Mouse (Mus musculus): ENCODE data around the gene Nme7. TPM values are rescaled to one million over a fixed set of nuclear protein-coding genes. Genes with fewer than 3 reads are reported as not detected.

Nme7 gene
- polyA plus RNA-seq, 1 experiment from 2014 or later = 40.5 TPM

DNA sequence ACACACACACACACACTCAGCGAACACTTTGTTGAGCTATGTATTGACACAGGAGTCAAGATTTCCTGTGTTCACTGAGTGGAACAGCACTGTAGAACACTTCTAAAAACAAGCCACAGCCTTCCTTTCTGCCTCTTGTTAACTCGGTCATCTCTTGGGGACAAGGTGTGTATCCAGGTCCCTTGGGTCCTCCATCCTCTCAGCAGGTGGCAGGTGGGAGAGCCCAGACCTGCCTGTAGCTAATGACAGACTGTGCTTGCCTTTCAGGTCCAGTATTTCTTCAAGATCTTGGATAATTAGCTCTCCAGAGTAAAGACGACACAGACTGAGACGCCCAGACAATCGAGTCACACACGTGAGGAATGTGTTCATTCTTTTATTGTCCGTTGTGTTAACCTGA is 132.8 kb downstream of the Nme7 start:
- no peak overlapping the region for H3K9ac ChIP-seq (ENCODE audit: low read length)
- no peaks in the 10 kb centered on the region for H3K9me3 ChIP-seq (ENCODE audit: control insufficient read depth, low read length)
- 89% methylated on average over 7 of the region's 7 CpGs for WGBS
- no peaks in the 10 kb centered on the region for H3K27me3 ChIP-seq (ENCODE audit: control insufficient read depth, insufficient read depth, low read length)
- no peak overlapping the region for H3K27ac ChIP-seq (ENCODE audit: low read depth, low read length)
- no peak overlapping the region for H3K4me2 ChIP-seq (ENCODE audit: low read depth, low read length, severe bottlenecking)
- ATAC-seq (replicated peaks; ENCODE audit: low FRiP score) = no peak
- no peak for DNase-seq (ENCODE audit: low spot score)
- H3K36me3 ChIP-seq (ENCODE audit: control insufficient read depth, insufficient read depth, low read length) = peaks cover 3% of the 10 kb centered on the region
- H3K4me3 ChIP-seq (ENCODE audit: low read depth, low read length) = no peak overlapping the region
- no peaks in the 10 kb centered on the region for H3K4me1 ChIP-seq (replicated peaks; ENCODE audit: control insufficient read depth, insufficient read depth, low read length)

DNA sequence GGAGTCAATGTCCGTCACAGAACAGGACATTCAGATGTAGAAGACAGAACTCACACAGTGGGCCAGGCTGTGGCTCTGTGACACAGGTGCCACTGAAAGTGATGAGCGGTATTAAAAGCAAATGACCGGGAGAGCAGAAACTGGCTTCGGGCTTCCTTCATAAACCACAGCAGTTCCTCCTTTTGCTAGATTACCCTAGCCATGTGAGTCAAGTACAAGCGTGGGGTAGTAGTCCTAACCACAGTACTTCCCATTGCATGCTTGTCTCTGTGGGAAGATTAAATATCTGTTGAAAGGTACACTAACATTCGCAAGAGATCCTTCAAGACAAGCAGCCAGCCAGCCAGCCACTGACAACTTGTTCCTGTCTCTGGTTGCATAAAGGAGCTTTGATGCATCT is 136.3 kb downstream of the Nme7 start:
- WGBS = 96% methylated on average over 6 of the region's 6 CpGs
- no peak overlapping the region for H3K4me2 ChIP-seq (ENCODE audit: low read depth, low read length, severe bottlenecking)
- H3K27ac ChIP-seq (ENCODE audit: low read depth, low read length) = no peak overlapping the region
- H3K27me3 ChIP-seq (ENCODE audit: control insufficient read depth, insufficient read depth, low read length) = no peaks in the 10 kb centered on the region
- DNase-seq (ENCODE audit: low spot score) (no peak), ATAC-seq (replicated peaks; ENCODE audit: low FRiP score) (no peak)
- no peaks in the 10 kb centered on the region for H3K9me3 ChIP-seq (ENCODE audit: control insufficient read depth, low read length)
- no peak overlapping the region for H3K4me3 ChIP-seq (ENCODE audit: low read depth, low read length)
- H3K36me3 ChIP-seq (ENCODE audit: control insufficient read depth, insufficient read depth, low read length) = peaks cover 3% of the 10 kb centered on the region
- H3K4me1 ChIP-seq (replicated peaks; ENCODE audit: control insufficient read depth, insufficient read depth, low read length) = no peaks in the 10 kb centered on the region
- H3K9ac ChIP-seq (ENCODE audit: low read length) = no peak overlapping the region

DNA sequence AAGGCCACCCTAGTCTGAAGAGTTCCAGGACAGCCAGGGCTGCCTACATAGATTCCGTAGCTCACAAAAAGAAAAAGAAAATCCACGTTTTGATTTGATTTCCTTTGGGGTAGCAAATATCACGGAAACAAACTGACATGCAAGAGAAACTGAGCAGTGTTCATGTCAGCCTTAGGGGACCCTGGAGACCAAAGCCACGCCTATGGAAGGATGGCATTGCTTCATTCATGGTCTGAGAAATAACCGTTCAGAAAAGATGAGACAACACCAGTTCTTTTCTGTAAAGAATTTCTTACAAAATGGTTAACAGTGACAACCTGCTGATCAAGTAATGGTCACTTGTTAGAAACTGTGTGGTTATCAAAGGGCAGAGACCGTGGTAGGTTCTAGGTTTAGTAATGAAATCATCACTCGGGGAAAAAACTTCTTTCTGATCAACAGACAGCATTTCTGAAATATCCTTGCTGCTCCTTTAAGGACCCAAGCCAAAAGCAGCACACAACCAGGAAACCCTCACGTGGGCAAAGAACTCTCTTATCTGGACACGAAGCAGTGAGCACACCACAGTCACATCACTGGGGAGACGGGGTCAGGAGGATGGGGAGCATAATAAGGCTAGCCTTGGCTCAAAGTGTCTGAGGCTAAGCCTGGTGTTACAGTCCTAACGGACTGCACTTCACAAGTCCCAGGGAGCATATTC is 136.9 kb downstream of the Nme7 start:
- Histone ChIP-seq H3K9ac (ENCODE audit: low read length) (no peak overlapping the region), H3K27ac (ENCODE audit: low read depth, low read length) (no peak overlapping the region), H3K27me3 (ENCODE audit: control insufficient read depth, insufficient read depth, low read length) (no peaks in the 10 kb centered on the region), H3K4me1 (replicated peaks; ENCODE audit: control insufficient read depth, insufficient read depth, low read length) (no peaks in the 10 kb centered on the region), H3K9me3 (ENCODE audit: control insufficient read depth, low read length) (no peaks in the 10 kb centered on the region), H3K4me2 (ENCODE audit: low read depth, low read length, severe bottlenecking) (no peak overlapping the region), H3K4me3 (ENCODE audit: low read depth, low read length) (no peak overlapping the region), H3K36me3 (ENCODE audit: control insufficient read depth, insufficient read depth, low read length) (peaks cover 3% of the 10 kb centered on the region)
- DNase-seq (ENCODE audit: low spot score) = no peak
- no peak for ATAC-seq (replicated peaks; ENCODE audit: low FRiP score)
- WGBS = 88% methylated on average over 11 of the region's 11 CpGs

DNA sequence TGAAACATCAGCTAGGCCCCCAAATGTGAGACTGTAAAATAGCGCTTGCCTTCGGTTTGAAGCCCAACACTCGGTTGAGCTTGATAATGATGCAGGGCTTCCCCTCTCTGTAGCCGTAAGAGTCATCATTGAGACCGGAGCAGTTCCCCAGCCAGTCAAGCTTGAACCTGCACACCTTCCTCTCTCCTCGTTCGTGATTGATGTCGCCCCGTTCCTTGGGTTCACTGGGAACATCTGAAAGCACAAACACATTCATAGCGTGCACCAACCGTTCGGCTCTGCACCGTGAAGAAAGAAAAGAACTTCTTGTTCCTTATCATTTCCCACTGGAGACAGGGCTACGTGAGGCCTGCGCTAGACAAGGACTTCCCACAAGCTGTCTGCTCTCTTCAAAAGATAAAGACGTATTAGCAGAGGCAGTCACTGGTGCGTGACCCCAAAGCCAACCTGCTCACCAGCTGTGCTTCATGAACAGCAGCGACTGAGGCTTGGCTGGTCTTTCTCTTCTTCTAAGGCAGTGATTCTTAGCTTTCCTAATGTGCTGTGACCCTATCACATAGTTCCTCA is 137.6 kb downstream of the Nme7 start:
- Histone ChIP-seq H3K4me2 (ENCODE audit: low read depth, low read length, severe bottlenecking) (no peak overlapping the region), H3K4me3 (ENCODE audit: low read depth, low read length) (no peak overlapping the region), H3K27me3 (ENCODE audit: control insufficient read depth, insufficient read depth, low read length) (no peaks in the 10 kb centered on the region), H3K4me1 (replicated peaks; ENCODE audit: control insufficient read depth, insufficient read depth, low read length) (no peaks in the 10 kb centered on the region), H3K9me3 (ENCODE audit: control insufficient read depth, low read length) (no peaks in the 10 kb centered on the region), H3K27ac (ENCODE audit: low read depth, low read length) (no peak overlapping the region), H3K9ac (ENCODE audit: low read length) (no peak overlapping the region), H3K36me3 (ENCODE audit: control insufficient read depth, insufficient read depth, low read length) (peaks cover 3% of the 10 kb centered on the region)
- DNase-seq (ENCODE audit: low spot score) (no peak), ATAC-seq (replicated peaks; ENCODE audit: low FRiP score) (no peak)
- WGBS = 78% methylated on average over 18 of the region's 18 CpGs

DNA sequence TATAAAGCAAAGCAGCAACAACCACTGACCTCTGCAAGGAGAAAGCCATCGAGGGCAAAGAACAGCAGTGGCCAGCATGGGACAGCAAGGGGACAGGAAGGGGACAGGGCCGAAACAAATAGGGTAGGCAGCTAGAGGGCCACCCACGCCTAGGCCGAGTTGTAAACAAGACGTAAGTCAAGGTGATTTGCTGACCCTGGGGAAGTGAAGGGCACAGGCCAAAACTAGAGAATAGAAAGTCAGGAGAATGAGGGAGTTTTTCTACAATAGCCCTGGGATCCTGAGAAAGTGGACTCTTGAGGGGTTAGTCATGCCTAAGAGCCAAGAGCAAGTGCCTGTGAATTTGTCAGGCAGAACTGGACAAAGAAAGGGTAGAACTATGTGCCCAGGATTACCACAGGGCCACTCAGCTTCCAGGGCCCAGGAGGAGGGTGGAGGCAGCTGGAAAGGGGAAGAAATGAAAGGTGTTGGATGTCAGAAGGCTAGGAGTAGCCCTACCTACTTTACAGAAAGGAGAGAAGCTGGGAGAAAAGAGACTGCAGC is 141.8 kb downstream of the Nme7 start:
- no peak overlapping the region for H3K4me3 ChIP-seq (ENCODE audit: low read depth, low read length)
- DNase-seq (ENCODE audit: low spot score) (no peak), ATAC-seq (replicated peaks; ENCODE audit: low FRiP score) (no peak)
- WGBS = 84% methylated on average over 5 of the region's 5 CpGs
- H3K9me3 ChIP-seq (ENCODE audit: control insufficient read depth, low read length) = no peaks in the 10 kb centered on the region
- H3K4me1 ChIP-seq (replicated peaks; ENCODE audit: control insufficient read depth, insufficient read depth, low read length) = no peaks in the 10 kb centered on the region
- H3K27ac ChIP-seq (ENCODE audit: low read depth, low read length) = no peak overlapping the region
- no peak overlapping the region for H3K9ac ChIP-seq (ENCODE audit: low read length)
- no peak overlapping the region for H3K4me2 ChIP-seq (ENCODE audit: low read depth, low read length, severe bottlenecking)
- no peaks in the 10 kb centered on the region; the same call in 1 of the 2 replicates for H3K36me3 ChIP-seq (ENCODE audit: control insufficient read depth, insufficient read depth, low read length)
- H3K27me3 ChIP-seq (ENCODE audit: control insufficient read depth, insufficient read depth, low read length) = no peaks in the 10 kb centered on the region

DNA sequence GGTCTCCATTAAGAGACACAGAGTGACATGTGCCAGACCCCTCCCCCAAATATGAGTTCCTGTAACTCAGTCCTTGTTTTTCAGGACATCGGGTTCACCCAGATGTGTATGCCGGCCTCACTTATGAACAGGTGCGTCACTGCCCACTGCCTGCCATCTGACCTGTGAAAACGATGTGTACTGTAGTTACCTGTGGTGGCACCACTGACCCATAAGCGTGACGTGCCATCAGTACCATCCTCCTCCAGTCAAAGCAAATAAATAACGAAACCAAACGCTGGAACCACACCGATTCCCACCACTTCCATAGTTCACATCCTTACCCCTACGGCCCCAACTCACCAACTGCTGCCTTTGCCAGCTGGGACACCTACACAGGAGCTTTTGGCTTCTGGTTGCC is 142.6 kb downstream of the Nme7 start:
- no peaks in the 10 kb centered on the region for H3K9me3 ChIP-seq (ENCODE audit: control insufficient read depth, low read length)
- H3K4me3 ChIP-seq (ENCODE audit: low read depth, low read length) = no peak overlapping the region
- DNase-seq (ENCODE audit: low spot score) (no peak), ATAC-seq (replicated peaks; ENCODE audit: low FRiP score) (no peak; the same call in 1 of the 2 replicates)
- WGBS = 95% methylated on average over 10 of the region's 10 CpGs
- H3K27ac ChIP-seq (ENCODE audit: low read depth, low read length) = no peak overlapping the region
- H3K9ac ChIP-seq (ENCODE audit: low read length) = no peak overlapping the region
- H3K27me3 ChIP-seq (ENCODE audit: control insufficient read depth, insufficient read depth, low read length) = no peaks in the 10 kb centered on the region
- no peaks in the 10 kb centered on the region; the same call in 1 of the 2 replicates for H3K36me3 ChIP-seq (ENCODE audit: control insufficient read depth, insufficient read depth, low read length)
- no peak overlapping the region for H3K4me2 ChIP-seq (ENCODE audit: low read depth, low read length, severe bottlenecking)
- H3K4me1 ChIP-seq (replicated peaks; ENCODE audit: control insufficient read depth, insufficient read depth, low read length) = no peaks in the 10 kb centered on the region

DNA sequence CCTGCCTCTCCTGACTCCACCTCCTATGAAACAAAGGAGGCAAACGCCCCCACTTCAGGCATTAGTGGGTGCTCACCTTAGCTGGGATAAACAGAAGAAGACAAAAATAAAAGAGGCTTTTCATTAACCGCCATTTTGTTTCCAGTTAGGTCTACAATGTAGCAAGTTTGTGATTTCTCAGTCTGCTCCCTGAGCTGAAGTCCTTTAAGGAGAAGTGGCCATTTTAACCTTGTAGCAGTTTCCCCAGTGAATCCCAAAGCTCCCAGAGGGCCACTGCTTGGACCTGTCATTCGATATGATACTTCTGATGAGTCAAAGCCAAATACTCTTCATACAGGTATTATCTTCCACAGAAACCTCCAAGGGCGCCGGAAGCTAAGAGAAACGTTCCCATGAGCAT is 143.6 kb downstream of the Nme7 start:
- no peak for DNase-seq (ENCODE audit: low spot score)

DNA sequence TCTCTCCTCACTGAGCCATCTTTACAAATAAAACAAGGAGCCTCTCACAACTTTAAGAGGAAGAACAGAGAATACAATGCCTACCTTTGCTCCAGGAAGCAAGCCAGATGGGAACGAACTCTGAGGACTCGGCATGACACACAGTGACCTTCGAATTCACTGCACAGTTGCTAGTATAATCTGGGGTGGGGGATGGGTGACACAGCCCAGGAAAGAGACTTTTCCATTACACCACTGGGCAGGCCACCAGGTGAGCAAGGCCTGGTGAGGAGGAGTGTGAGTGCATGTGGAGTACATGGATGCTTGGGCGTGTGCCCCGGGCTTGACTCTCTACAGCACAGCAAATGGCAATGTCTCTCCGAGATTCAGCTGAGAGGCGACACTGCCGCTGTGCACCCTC is 145.7 kb downstream of the Nme7 start:
- Histone ChIP-seq H3K27ac (ENCODE audit: low read depth, low read length) (no peak overlapping the region), H3K4me1 (replicated peaks; ENCODE audit: control insufficient read depth, insufficient read depth, low read length) (peaks cover under 1% of the 10 kb centered on the region; the same call in 1 of the 2 replicates), H3K9ac (ENCODE audit: low read length) (no peak overlapping the region), H3K9me3 (ENCODE audit: control insufficient read depth, low read length) (no peaks in the 10 kb centered on the region), H3K4me3 (ENCODE audit: low read depth, low read length) (no peak overlapping the region), H3K27me3 (ENCODE audit: control insufficient read depth, insufficient read depth, low read length) (no peaks in the 10 kb centered on the region), H3K36me3 (ENCODE audit: control insufficient read depth, insufficient read depth, low read length) (no peaks in the 10 kb centered on the region), H3K4me2 (ENCODE audit: low read depth, low read length, severe bottlenecking) (no peak overlapping the region)
- no peak for DNase-seq (ENCODE audit: low spot score)
- no peak for ATAC-seq (replicated peaks; ENCODE audit: low FRiP score)
- 94% methylated on average over 8 of the region's 8 CpGs for whole genome bisulfite sequencing

More for the DNA sequence above, 143.6 kb downstream of the Nme7 start:
- Histone ChIP-seq H3K27ac (ENCODE audit: low read depth, low read length) (no peak overlapping the region), H3K36me3 (ENCODE audit: control insufficient read depth, insufficient read depth, low read length) (no peaks in the 10 kb centered on the region), H3K4me2 (ENCODE audit: low read depth, low read length, severe bottlenecking) (no peak overlapping the region), H3K27me3 (ENCODE audit: control insufficient read depth, insufficient read depth, low read length) (no peaks in the 10 kb centered on the region), H3K4me3 (ENCODE audit: low read depth, low read length) (no peak overlapping the region), H3K9me3 (ENCODE audit: control insufficient read depth, low read length) (no peaks in the 10 kb centered on the region), H3K4me1 (replicated peaks; ENCODE audit: control insufficient read depth, insufficient read depth, low read length) (no peaks in the 10 kb centered on the region), H3K9ac (ENCODE audit: low read length) (no peak overlapping the region)
- no peak for ATAC-seq (replicated peaks; ENCODE audit: low FRiP score)
- WGBS = 86% methylated on average over 6 of the region's 6 CpGs

DNA sequence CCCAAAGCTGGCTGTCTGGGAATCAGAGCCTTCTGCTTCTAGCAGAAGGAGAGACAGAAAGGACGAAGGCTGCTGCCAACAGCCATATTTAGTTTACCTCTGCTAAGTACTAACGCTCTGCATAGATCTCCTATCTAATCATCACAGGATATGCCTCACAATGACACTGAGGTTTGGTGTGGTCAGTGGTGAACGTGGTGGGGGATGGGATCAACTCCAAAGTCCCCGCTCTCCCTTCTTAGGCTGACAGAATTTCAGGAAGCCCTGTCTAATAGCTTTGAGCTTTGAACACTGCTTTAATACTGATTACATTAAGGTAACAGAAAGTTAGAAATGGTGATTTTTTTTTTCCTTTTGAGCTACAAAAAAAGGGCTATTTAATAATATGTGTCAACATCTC is 146.3 kb downstream of the Nme7 start:
- DNase-seq (ENCODE audit: low spot score) (no peak), ATAC-seq (replicated peaks; ENCODE audit: low FRiP score) (no peak)
- Histone ChIP-seq H3K9me3 (ENCODE audit: control insufficient read depth, low read length) (no peaks in the 10 kb centered on the region), H3K36me3 (ENCODE audit: control insufficient read depth, insufficient read depth, low read length) (no peaks in the 10 kb centered on the region), H3K4me2 (ENCODE audit: low read depth, low read length, severe bottlenecking) (no peak overlapping the region), H3K4me3 (ENCODE audit: low read depth, low read length) (no peak overlapping the region), H3K27me3 (ENCODE audit: control insufficient read depth, insufficient read depth, low read length) (no peaks in the 10 kb centered on the region), H3K9ac (ENCODE audit: low read length) (no peak overlapping the region), H3K27ac (ENCODE audit: low read depth, low read length) (no peak overlapping the region), H3K4me1 (replicated peaks; ENCODE audit: control insufficient read depth, insufficient read depth, low read length) (peaks cover 4% of the 10 kb centered on the region; the same call in 1 of the 2 replicates)
- 87% methylated on average over 4 of the region's 4 CpGs for WGBS
